Mouse (Mus musculus): Measurements from ENCODE around the gene Vma21. TPM values are rescaled to one million over a fixed set of nuclear protein-coding genes. Genes with fewer than 3 reads are reported as not detected.

The Vma21 gene
- polyA plus RNA-seq (2012; ENCODE audit: low replicate concordance) = 1.1 and 6.1 TPM in 2 replicates

GRCm38 (mm10) chrX:71815631-71816345 is at the start of gene Vma21:
Gene Vma21, plus strand, starts transcription at chrX:71815924.

Other genes starting within 250 kb of the Vma21 start
- not detected in 2 replicates for gene Gpr50, start 152.3 kb upstream of the Vma21 start, polyA plus RNA-seq (2012; ENCODE audit: low replicate concordance)
- gene Gm1141, start 105.1 kb downstream of the Vma21 start, polyA plus RNA-seq (2012; ENCODE audit: low replicate concordance) = not detected in 2 replicates
- gene Prrg3, start 146.7 kb downstream of the Vma21 start, polyA plus RNA-seq (2012; ENCODE audit: low replicate concordance) = 0.12 TPM in 1 of 2 replicates, not detected in the other
- not detected in 2 replicates for gene Fate1, start 157.1 kb downstream of the Vma21 start, polyA plus RNA-seq (2012; ENCODE audit: low replicate concordance)
- 0.03 TPM in 1 of 2 replicates, not detected in the other for gene Cnga2, start 175.9 kb downstream of the Vma21 start, polyA plus RNA-seq (2012; ENCODE audit: low replicate concordance)